ENCODE assay signal across 8 mouse cellular contexts in genomic region chr4:121215489-121215888, GRCm38 (mm10). TPM values are rescaled to one million over a fixed set of nuclear protein-coding genes. Genes with fewer than 3 reads are reported as not detected.
DNase-seq lines count a peak whose midpoint lies in the region; ATAC-seq and TF ChIP-seq lines count a peak whose summit lies in the region.

No protein-coding gene starts in this region.

- H3K36me3 ChIP-seq in embryonic facial prominence, embryonic 12.5 days = no peaks in the 10 kb centered on the region
- H3K36me3 ChIP-seq in limb, embryonic 10.5 days = no peaks in the 10 kb centered on the region

- peak overlapping the region; percentile 46 for H3K4me2 ChIP-seq in embryonic facial prominence, embryonic 12.5 days (replicated peaks)

- WGBS in embryonic facial prominence, embryonic 12.5 days = 30% methylated on average over 5 of the region's 5 CpGs
- 32% methylated on average over 5 of the region's 5 CpGs for WGBS in limb, embryonic 10.5 days
- WGBS in olfactory bulb, adult 2 months = 15% methylated on average over 5 of the region's 5 CpGs

- peak overlapping the region; percentile 96 for H3K4me3 ChIP-seq in left cerebral cortex, adult 2 months
- H3K4me3 ChIP-seq in embryonic facial prominence, embryonic 12.5 days = peak overlapping the region; percentile 91
- H3K4me3 ChIP-seq in limb, embryonic 10.5 days = peak overlapping the region; percentile 95
- H3K4me3 ChIP-seq in olfactory bulb, adult 2 months (ENCODE audit: insufficient read depth, low read depth, low read length) = peak overlapping the region; percentile 78

- no peak for DNase-seq in left cerebral cortex, adult 2 months (ENCODE audit: extremely low spot score in 1 of 2, low spot score in 2 of 2)
- no peak for DNase-seq in left cerebral cortex, adult 11 months (ENCODE audit: low spot score)
- DNase-seq in limb, embryonic 10.5 days (ENCODE audit: low spot score) = no peak
- DNase-seq in thymus, postnatal 25 days = no peak
- DNase-seq in right cerebral cortex, adult 2 months (ENCODE audit: low spot score in 2 of 2) = no peak
- DNase-seq in gastrocnemius, postnatal 36 days = no peak

- H3K9ac ChIP-seq in embryonic facial prominence, embryonic 12.5 days = peak overlapping the region; percentile 90; the same call in 1 of the 2 replicates

- no peak for TF ChIP-seq CTCF in left cerebral cortex, adult 2 months (IDR thresholded peaks at IDR 0.05)
- TF ChIP-seq CTCF in olfactory bulb, adult 2 months (IDR thresholded peaks at IDR 0.05; ENCODE audit: insufficient read depth, low read depth, low read length) = no peak

- H3K9me3 ChIP-seq in embryonic facial prominence, embryonic 12.5 days = no peaks in the 10 kb centered on the region
- no peaks in the 10 kb centered on the region for H3K9me3 ChIP-seq in limb, embryonic 10.5 days (replicated peaks)

- no peaks in the 10 kb centered on the region for H3K27me3 ChIP-seq in embryonic facial prominence, embryonic 12.5 days
- no peaks in the 10 kb centered on the region for H3K27me3 ChIP-seq in limb, embryonic 10.5 days (ENCODE audit: low read depth, poor library complexity, severe bottlenecking)

- H3K27ac ChIP-seq in left cerebral cortex, adult 2 months = peak overlapping the region; percentile 93
- H3K27ac ChIP-seq in embryonic facial prominence, embryonic 12.5 days = no peak overlapping the region
- H3K27ac ChIP-seq in limb, embryonic 10.5 days = peak overlapping the region; percentile 98
- H3K27ac ChIP-seq in olfactory bulb, adult 2 months (ENCODE audit: insufficient read depth, low read depth, low read length) = 0 out of 2 replicates have a peak overlapping the region, but pooled peaks have one; percentile 68

- intact Hi-C loops in left cerebral cortex, adult 2 months (cut with DNase I) = loop anchor here (2.0 kb wide), 1 partner anchor 119 kb away; no protein-coding TSS in a partner anchor
- intact Hi-C loops in gastrocnemius, postnatal 36 days (cut with DNase I) = loop anchor here (5.0 kb wide), 2 partner anchors 58 to 133 kb away; no protein-coding TSS in a partner anchor

- TF ChIP-seq POLR2A in olfactory bulb, adult 2 months (IDR thresholded peaks at IDR 0.05; ENCODE audit: insufficient read depth, low read depth, low read length) = no peak

- peaks cover 12% of the 10 kb centered on the region; the same call in 1 of the 2 replicates for H3K4me1 ChIP-seq in embryonic facial prominence, embryonic 12.5 days
- peaks cover 18% of the 10 kb centered on the region for H3K4me1 ChIP-seq in limb, embryonic 10.5 days
- H3K4me1 ChIP-seq in olfactory bulb, adult 2 months (ENCODE audit: control insufficient read depth, insufficient read depth, low read length) = peaks cover 4% of the 10 kb centered on the region; the same call in 1 of the 2 replicates

- 0 out of 2 replicates have a peak, but pooled peaks have one; percentile 44 for ATAC-seq in embryonic facial prominence, embryonic 12.5 days (ENCODE audit: insufficient number of reproducible peaks, insufficient read depth, low FRiP score, low TSS enrichment)

RNA-seq across cellular contexts. Expression of gene Rlf, which starts 0.6 kb away (rescaled TPM):
- total RNA-seq in left cerebral cortex, adult 2 months (2021) = 10 to 100 TPM; 27.5 to 27.8 TPM
- 35.2 and 35.6 TPM in 2 replicates for polyA plus RNA-seq in embryonic facial prominence, embryonic 12.5 days (2016; fragmentation: Nextera tagmentation; extraction: Ambion mirVana)
- polyA plus RNA-seq in limb, embryonic 10.5 days (2016; fragmentation: Nextera tagmentation; extraction: Ambion mirVana) = 24.8 and 29.3 TPM in 2 replicates
- not detected in 2 replicates for polyA plus RNA-seq in olfactory bulb, adult 2 months (2012; ENCODE audit: insufficient read depth, insufficient read length, low replicate concordance, missing spikeins)
- 1 to 10 TPM; 6.8 to 7.6 TPM for total RNA-seq in gastrocnemius, postnatal 36 days (2021)
